Mouse (Mus musculus) small intestine, adult 2 months (tissue): ENCODE results near the gene Sephs1. TPM values are rescaled to one million over a fixed set of nuclear protein-coding genes. Genes with fewer than 3 reads are reported as not detected.

ENCODE experiments used
- H3K27ac ChIP-seq: fragments of 200-500 bp; 2 replicates; pipeline ENCODE4 v1.5.1; 2012; ENCODE audit warnings: low read depth, low read length, control low read depth, inconsistent platforms; ENCODE audit not compliant: insufficient read depth
- H3K27me3 ChIP-seq: fragments of 200-500 bp; 2 replicates; pipeline ENCODE4 v1.6.1; 2012; ENCODE audit warnings: mild to moderate bottlenecking, moderate library complexity, low read length, inconsistent platforms; ENCODE audit not compliant: control insufficient read depth, insufficient read depth
- H3K36me3 ChIP-seq: fragments of 200-500 bp; 2 replicates; pipeline ENCODE4 v1.6.1; 2012; ENCODE audit warnings: mild to moderate bottlenecking, low read length, control low read depth, inconsistent platforms; ENCODE audit not compliant: control insufficient read depth, insufficient read depth
- H3K4me1 ChIP-seq: fragments of 200-500 bp; 2 replicates; pipeline ENCODE4 v1.6.1; 2012; ENCODE audit warnings: low read length, inconsistent platforms, mixed read lengths; ENCODE audit not compliant: control insufficient read depth, insufficient read depth, insufficient read length
- H3K4me3 ChIP-seq: fragments of 200-500 bp; 2 replicates; pipeline ENCODE4 v1.5.1; 2012; ENCODE audit warnings: low read depth, mild to moderate bottlenecking, control low read depth, inconsistent platforms, low read length, moderate library complexity
- CTCF ChIP-seq: fragments of 200-500 bp; IDR thresholded peaks from 2 replicates; pipeline ENCODE4 v1.5.1; 2012; ENCODE audit warnings: low read depth, mild to moderate bottlenecking, control low read depth, inconsistent platforms, low read length, moderate library complexity, mixed read lengths; ENCODE audit not compliant: insufficient replicate concordance, insufficient read length; ENCODE audit errors: extremely low read depth
- POLR2A ChIP-seq: fragments of 200-500 bp; IDR thresholded peaks from 2 replicates; pipeline ENCODE4 v1.6.1; 2012; ENCODE audit warnings: low read depth, mild to moderate bottlenecking, control low read depth, inconsistent platforms, low read length, moderate library complexity
- WGBS: fragments of 180-500 bp; shearing (Covaris S2); methylation state at CpG from one replicate; pipeline ENCODE4 v1.1.7; 2018; 5-methylcytosine and 5-hydroxymethylcytosine counted together
- polyA plus RNA-seq: library from polyadenylated mRNA; depleted of rRNA; stranded (reverse); fragments of >200 nt; gene quantifications from 2 replicates; pipeline ENCODE4 v1.2.3, GENCODE M21; 2012

Sephs1 gene
- polyA plus RNA-seq, 1 experiment = 12.1 TPM

GRCm38 (mm10) chr2:4864817-4865296, 16.5 kb upstream of the Sephs1 start:
- Histone ChIP-seq H3K27ac (no peak overlapping the region), H3K4me1 (no peaks in the 10 kb centered on the region), H3K36me3 (no peaks in the 10 kb centered on the region), H3K27me3 (no peaks in the 10 kb centered on the region), H3K4me3 (no peak overlapping the region)
- 46% methylated on average over 9 of the region's 9 CpGs for WGBS
- TF ChIP-seq CTCF (no peak), POLR2A (no peak)

- H3K36me3 ChIP-seq = no peaks in the 10 kb centered on the region
- no peak overlapping the region for H3K4me3 ChIP-seq
- H3K27ac ChIP-seq = no peak overlapping the region
- 71% methylated on average over 12 of the region's 12 CpGs for WGBS
- H3K4me1 ChIP-seq = peaks cover 13% of the 10 kb centered on the region; the same call in 1 of the 2 replicates
- TF ChIP-seq POLR2A (no peak), CTCF (no peak)
- no peaks in the 10 kb centered on the region for H3K27me3 ChIP-seq
Observed at GRCm38 (mm10) chr2:4868028-4868725, 13.2 kb upstream of the Sephs1 start.

GRCm38 (mm10) chr2:4872740-4873139, 8.6 kb upstream of the Sephs1 start:
- Histone ChIP-seq H3K27me3 (no peaks in the 10 kb centered on the region), H3K4me3 (no peak overlapping the region), H3K4me1 (peaks cover 19% of the 10 kb centered on the region), H3K36me3 (no peaks in the 10 kb centered on the region), H3K27ac (no peak overlapping the region)
- no peak for TF ChIP-seq CTCF
- TF ChIP-seq POLR2A = no peak
- WGBS = 69% methylated on average over 9 of the region's 9 CpGs

- no peak for TF ChIP-seq POLR2A
- no peaks in the 10 kb centered on the region for H3K36me3 ChIP-seq
- no peaks in the 10 kb centered on the region for H3K27me3 ChIP-seq
- peak overlapping the region; percentile 32; the same call in 1 of the 2 replicates for H3K27ac ChIP-seq
- 24% methylated on average over 6 of the region's 6 CpGs for WGBS
- H3K4me3 ChIP-seq = no peak overlapping the region
- H3K4me1 ChIP-seq = peaks cover 19% of the 10 kb centered on the region
Observed at GRCm38 (mm10) chr2:4873331-4873730, 8.0 kb upstream of the Sephs1 start.

- Histone ChIP-seq H3K27ac (no peak overlapping the region), H3K4me1 (peaks cover 19% of the 10 kb centered on the region), H3K36me3 (no peaks in the 10 kb centered on the region), H3K4me3 (no peak overlapping the region), H3K27me3 (no peaks in the 10 kb centered on the region)
- WGBS = 63% methylated on average over 1 of the region's 1 CpGs
- no peak for TF ChIP-seq POLR2A
- no peak for TF ChIP-seq CTCF
Observed at GRCm38 (mm10) chr2:4875090-4875489, 6.3 kb upstream of the Sephs1 start.

GRCm38 (mm10) chr2:4876131-4876530, 5.2 kb upstream of the Sephs1 start:
- WGBS = 53% methylated on average over 3 of the region's 3 CpGs
- Histone ChIP-seq H3K36me3 (no peaks in the 10 kb centered on the region), H3K4me3 (no peak overlapping the region), H3K27me3 (no peaks in the 10 kb centered on the region), H3K27ac (no peak overlapping the region), H3K4me1 (peaks cover 14% of the 10 kb centered on the region)
- no peak for TF ChIP-seq CTCF
- TF ChIP-seq POLR2A = no peak

- Histone ChIP-seq H3K27ac (no peak overlapping the region), H3K4me3 (peak overlapping the region; percentile 86), H3K36me3 (0 out of 2 replicates have a peak, but pooled peaks cover under 1% of the 10 kb centered on the region), H3K27me3 (no peaks in the 10 kb centered on the region), H3K4me1 (no peaks in the 10 kb centered on the region)
- 10% methylated on average over 20 of the region's 20 CpGs for WGBS
- no peak for TF ChIP-seq POLR2A
- TF ChIP-seq CTCF = no peak
Observed at GRCm38 (mm10) chr2:4880737-4881349, 521 bp upstream of the Sephs1 start.
